Comparison of ENCODE assay signal across 8 mouse cellular contexts in genomic region chr14:25377900-25378716, GRCm38 (mm10).
A peak's percentile ranks its signal among the peaks of the same experiment; 100 is the strongest.
DNase-seq lines count a peak whose midpoint lies in the region; ATAC-seq and TF ChIP-seq lines count a peak whose summit lies in the region.

No protein-coding gene starts in this region.

- TF ChIP-seq EP300 in CH12.LX (IDR thresholded peaks at IDR 0.05; ENCODE audit: low read length) = no peak

- no peaks in the 10 kb centered on the region for H3K9me3 ChIP-seq in CH12.LX (replicated peaks; ENCODE audit: low read length)
- H3K9me3 ChIP-seq in forebrain, postnatal 0 days (ENCODE audit: low read length) = no peaks in the 10 kb centered on the region

- in situ Hi-C loops in CH12.LX (cut with MboI; ENCODE audit: low pct_ligation_motif_present, low pct_unique_long_range_greater_than_20kb, low sequenced_read_pairs) = no loop called here

- H3K4me3 ChIP-seq in CH12.LX (replicated peaks in 1 of 3; ENCODE audit: low read depth in 2 of 3, low read length in 2 of 3, poor library complexity in 1 of 3) = peak overlapping the region; percentile 60 to 67 (median 66)
- H3K4me3 ChIP-seq in forebrain, postnatal 0 days (ENCODE audit: low read depth, low read length) = peak overlapping the region; percentile 40
- peak overlapping the region; percentile 78 for H3K4me3 ChIP-seq in layer of hippocampus, adult 2 months
- peak overlapping the region; percentile 67 for H3K4me3 ChIP-seq in lung, adult 2 months (replicated peaks; ENCODE audit: extremely low read depth, low read depth, low read length)

- dilution Hi-C loops in CH12.LX (cut with MboI; ENCODE audit: extremely low pct_ligation_motif_present, extremely low pct_unique_long_range_greater_than_20kb, low sequenced_read_pairs) = no loop called here

- no peaks in the 10 kb centered on the region for H3K79me2 ChIP-seq in CH12.LX (replicated peaks; ENCODE audit: control insufficient read depth, extremely low read depth, insufficient read depth, poor library complexity, severe bottlenecking)

- no peak for TF ChIP-seq RAD21 in CH12.LX (IDR thresholded peaks at IDR 0.05; ENCODE audit: low read depth, low read length)

- DNase-seq in CH12.LX (ENCODE audit: extremely low read depth) = peak; percentile 90
- DNase-seq in cerebellum, adult 11 months = peak; percentile 91
- DNase-seq in forebrain, postnatal 0 days = peak; percentile 92
- DNase-seq in heart, postnatal 4 days = peak; percentile 88
- peak; percentile 73 to 89 for DNase-seq in layer of hippocampus, adult 2 months (ENCODE audit: low spot score in 2 of 2)
- DNase-seq in lung, adult 2 months = peak; percentile 78
- DNase-seq in testis, postnatal 14 days (ENCODE audit: low spot score) = peak; percentile 69

- H3K4me2 ChIP-seq in CH12.LX (ENCODE audit: insufficient read depth, low read depth, poor library complexity, severe bottlenecking) = peak overlapping the region; percentile 86
- peak overlapping the region; percentile 86 for H3K4me2 ChIP-seq in forebrain, postnatal 0 days (ENCODE audit: low read depth)

- WGBS in forebrain, postnatal 0 days = 2% methylated on average over 53 of the region's 54 CpGs
- under 1% methylated on average over 50 of the region's 54 CpGs for WGBS in lung, adult 2 months

- TF ChIP-seq CTCF in CH12.LX (conservative IDR thresholded peaks at IDR 0.05 in 1 of 2, IDR thresholded peaks at IDR 0.05 in 1 of 2; ENCODE audit: low read depth in 2 of 2, low read length in 2 of 2) = no peak
- peak; percentile 26 for TF ChIP-seq CTCF in forebrain, postnatal 0 days (IDR thresholded peaks at IDR 0.05; ENCODE audit: low read depth)
- peak; percentile 20; the same call in 1 of the 2 replicates for TF ChIP-seq CTCF in layer of hippocampus, adult 2 months (conservative IDR thresholded peaks at IDR 0.05)
- TF ChIP-seq CTCF in lung, adult 2 months (IDR thresholded peaks at IDR 0.05; ENCODE audit: insufficient read depth, low read length) = no peak

- H3K4me1 ChIP-seq in CH12.LX (ENCODE audit: control insufficient read depth in 1 of 2, insufficient read depth in 2 of 2) = peaks cover 25 to 62% of the 10 kb centered on the region in 2 experiments
- H3K4me1 ChIP-seq in forebrain, postnatal 0 days (ENCODE audit: insufficient read depth) = peaks cover 19% of the 10 kb centered on the region
- H3K4me1 ChIP-seq in lung, adult 2 months (ENCODE audit: control insufficient read depth, insufficient read depth, low read length) = 0 out of 2 replicates have a peak, but pooled peaks cover 5% of the 10 kb centered on the region

- H3K27ac ChIP-seq in CH12.LX (ENCODE audit: insufficient read depth, low read depth) = peak overlapping the region; percentile 61
- peak overlapping the region; percentile 99 for H3K27ac ChIP-seq in forebrain, postnatal 0 days (ENCODE audit: low read depth, low read length)
- H3K27ac ChIP-seq in layer of hippocampus, adult 2 months = peak overlapping the region; percentile 100

- peak; percentile 70 for TF ChIP-seq POLR2A in CH12.LX (IDR thresholded peaks at IDR 0.05; ENCODE audit: low read depth, low read length)
- peak; percentile 83 for TF ChIP-seq POLR2A in lung, adult 2 months (IDR thresholded peaks at IDR 0.05; ENCODE audit: borderline replicate concordance, extremely low read depth, low read depth, low read length)

- H3K27me3 ChIP-seq in CH12.LX (replicated peaks) = no peaks in the 10 kb centered on the region
- no peaks in the 10 kb centered on the region for H3K27me3 ChIP-seq in forebrain, postnatal 0 days (ENCODE audit: insufficient read depth, low read length)

- ATAC-seq in forebrain, postnatal 0 days = peak; percentile 94
- peak; percentile 74 for ATAC-seq in neutrophil, adult 5-6 weeks (ENCODE audit: extremely low read depth, insufficient number of reproducible peaks, low FRiP score, poor library complexity, severe bottlenecking)

- peak overlapping the region; percentile 87 for H3K9ac ChIP-seq in CH12.LX (ENCODE audit: insufficient read depth, low read depth)
- H3K9ac ChIP-seq in forebrain, postnatal 0 days = peak overlapping the region; percentile 90

- peaks cover 0 to 6% of the 10 kb centered on the region in 2 experiments for H3K36me3 ChIP-seq in CH12.LX (replicated peaks in 1 of 2; ENCODE audit: control insufficient read depth in 1 of 2, insufficient read depth in 1 of 2, low read length in 1 of 2)
- H3K36me3 ChIP-seq in forebrain, postnatal 0 days (ENCODE audit: insufficient read depth) = no peaks in the 10 kb centered on the region

TF ChIP-seq in CH12.LX, 34 proteins besides CTCF, POLR2A, EP300 and RAD21:
- TF ChIP-seq MAX (IDR thresholded peaks at IDR 0.05; ENCODE audit: low read length) (no peak), POLR2AphosphoS2 (IDR thresholded peaks at IDR 0.05; ENCODE audit: low read depth, low read length) (no peak), CHD2 (IDR thresholded peaks at IDR 0.05; ENCODE audit: low read length) (0 out of 2 replicates have a peak, but pooled peaks have one; percentile 3), KAT2A (IDR thresholded peaks at IDR 0.05; ENCODE audit: insufficient replicate concordance, low read length) (no peak), ELF1 (IDR thresholded peaks at IDR 0.05; ENCODE audit: low read depth, low read length) (peak; percentile 84), MXI1 (IDR thresholded peaks at IDR 0.05; ENCODE audit: low read depth, low read length) (peak; percentile 53; the same call in 1 of the 2 replicates), JUND (conservative IDR thresholded peaks at IDR 0.05; ENCODE audit: low read depth, low read length) (no peak), MYC (IDR thresholded peaks at IDR 0.05; ENCODE audit: low read depth, low read length) (no peak; the same call in 1 of the 2 replicates), ZMIZ1 (IDR thresholded peaks at IDR 0.05; ENCODE audit: low read depth, low read length) (0 out of 2 replicates have a peak, but pooled peaks have one; percentile 24), TCF12 (IDR thresholded peaks at IDR 0.05; ENCODE audit: low read depth, low read length) (peak; percentile 10), MAFK (IDR thresholded peaks at IDR 0.05; ENCODE audit: insufficient replicate concordance, low read length) (no peak), SIN3A (IDR thresholded peaks at IDR 0.05; ENCODE audit: low read length) (peak; percentile 58), E2F4 (IDR thresholded peaks at IDR 0.05; ENCODE audit: insufficient replicate concordance, low read depth, low read length) (no peak), ETS1 (conservative IDR thresholded peaks at IDR 0.05; ENCODE audit: low read depth, low read length) (no peak; the same call in 1 of the 2 replicates), TBP (conservative IDR thresholded peaks at IDR 0.05; ENCODE audit: low read depth, low read length) (0 out of 2 replicates have a peak, but pooled peaks have one; percentile 55), NELFE (IDR thresholded peaks at IDR 0.05; ENCODE audit: low read depth, low read length) (peak; percentile 68), ZNF384 (IDR thresholded peaks at IDR 0.05; ENCODE audit: low read depth, low read length) (no peak), ZC3H11A (IDR thresholded peaks at IDR 0.05; ENCODE audit: low read depth, low read length) (no peak), SMC3 (IDR thresholded peaks at IDR 0.05; ENCODE audit: low read depth, low read length) (no peak), NRF1 (IDR thresholded peaks at IDR 0.05; ENCODE audit: low read depth, low read length) (peak; percentile 94), RCOR1 (conservative IDR thresholded peaks at IDR 0.05; ENCODE audit: low read depth, low read length) (no peak), UBTF (IDR thresholded peaks at IDR 0.05; ENCODE audit: low read depth, low read length) (peak; percentile 77; the same call in 1 of the 2 replicates), BHLHE40 (IDR thresholded peaks at IDR 0.05; ENCODE audit: low read depth, low read length) (0 out of 2 replicates have a peak, but pooled peaks have one; percentile 9), MAZ (IDR thresholded peaks at IDR 0.05; ENCODE audit: low read depth, low read length) (peak; percentile 42; the same call in 1 of the 2 replicates), MEF2A (IDR thresholded peaks at IDR 0.05; ENCODE audit: borderline replicate concordance, low read depth, low read length) (peak; percentile 41; the same call in 1 of the 2 replicates), CHD1 (IDR thresholded peaks at IDR 0.05; ENCODE audit: low read depth, low read length) (no peak), HCFC1 (IDR thresholded peaks at IDR 0.05; ENCODE audit: low read depth, low read length) (peak; percentile 55), IRF4 (IDR thresholded peaks at IDR 0.05; ENCODE audit: low read depth, low read length) (0 out of 2 replicates have a peak, but pooled peaks have one; percentile 10), JUN (IDR thresholded peaks at IDR 0.05; ENCODE audit: insufficient read depth, low read depth, low read length) (no peak), USF1 (IDR thresholded peaks at IDR 0.05; ENCODE audit: low read depth, low read length) (no peak)
TF ChIP-seq in CH12.LX: peak in this region for 15.

Comparison
In these comparisons a context has a peak if more than half of its experiments do, and no peak if none do; other contexts are left out.
1. Peak in every context shown above with its lines: DNase-seq, ATAC-seq, H3K4me3 ChIP-seq and H3K27ac ChIP-seq.
2. CTCF ChIP-seq: peak in forebrain, postnatal 0 days (single experiment) and layer of hippocampus, adult 2 months (single experiment); none in CH12.LX (0 of 2) and lung, adult 2 months (single experiment).